Mouse (Mus musculus): Measurements from ENCODE around the gene Ganab. TPM values are rescaled to one million over a fixed set of nuclear protein-coding genes. Genes with fewer than 3 reads are reported as not detected.

The Ganab gene
- polyA plus RNA-seq, 1 experiment from 2014 or later = 76.8 TPM

DNA sequence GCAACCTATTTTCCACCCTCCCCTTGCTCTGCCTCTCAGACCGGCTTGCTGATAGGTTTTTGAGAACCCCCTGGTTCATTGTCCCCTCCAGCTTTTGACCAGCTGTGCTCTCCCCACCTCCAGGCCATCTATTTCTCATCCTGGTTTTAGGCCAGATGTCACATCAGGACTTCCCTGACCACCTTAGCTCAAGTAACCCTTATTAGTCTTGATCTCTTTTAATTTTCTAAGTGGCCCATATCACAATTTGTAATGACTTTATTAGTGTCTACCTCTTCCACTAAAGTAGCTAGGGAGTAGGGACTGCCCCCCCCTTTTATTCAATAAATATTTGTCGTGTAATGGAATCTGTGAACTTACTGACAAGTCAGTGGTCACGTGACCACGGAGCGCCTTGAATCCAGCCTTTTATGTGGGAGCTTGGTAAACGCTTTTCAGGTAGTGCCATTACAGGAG, 23.0 kb downstream of the Ganab start:
- Histone ChIP-seq H3K27ac (peak overlapping the region; percentile 84), H3K9me3 (ENCODE audit: control insufficient read depth, low read length) (no peaks in the 10 kb centered on the region), H3K4me2 (replicated peaks) (peak overlapping the region; percentile 69), H3K27me3 (ENCODE audit: control insufficient read depth, insufficient read depth, low read length) (no peaks in the 10 kb centered on the region), H3K4me1 (replicated peaks; ENCODE audit: control insufficient read depth, insufficient read depth, low read length) (peaks cover 17% of the 10 kb centered on the region), H3K4me3 (replicated peaks; ENCODE audit: low read length) (peak overlapping the region; percentile 93), H3K36me3 (replicated peaks; ENCODE audit: control insufficient read depth, insufficient read depth) (peaks cover 34% of the 10 kb centered on the region), H3K9ac (peak overlapping the region; percentile 89)
- no peak; the same call in 1 of the 2 replicates for ATAC-seq (ENCODE audit: low FRiP score)
- peak; percentile 55 for DNase-seq (ENCODE audit: low spot score)
- 2% methylated on average over 6 of the region's 6 CpGs for WGBS

DNA sequence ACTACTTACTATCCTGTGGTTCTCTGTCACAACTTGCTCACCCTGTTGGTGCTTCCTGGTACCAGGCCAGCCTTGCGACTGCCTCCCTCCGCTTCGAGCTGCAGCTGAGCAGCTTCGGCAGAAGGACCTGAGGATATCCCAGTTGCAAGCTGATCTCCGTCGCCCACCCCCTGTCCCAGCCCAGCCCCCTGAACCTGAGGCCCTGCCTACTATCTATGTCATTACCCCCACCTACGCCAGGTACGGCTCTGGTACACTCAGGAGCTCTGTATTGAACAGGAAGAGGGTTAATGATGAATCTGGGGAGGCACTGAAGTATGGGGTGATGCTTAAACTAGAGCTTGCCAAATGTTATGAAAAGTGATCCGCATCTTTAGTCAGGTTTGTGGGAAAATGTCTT, 23.9 kb downstream of the Ganab start:
- Histone ChIP-seq H3K4me2 (replicated peaks) (peak overlapping the region; percentile 69), H3K9me3 (ENCODE audit: control insufficient read depth, low read length) (no peaks in the 10 kb centered on the region), H3K9ac (peak overlapping the region; percentile 89), H3K4me3 (replicated peaks; ENCODE audit: low read length) (peak overlapping the region; percentile 93), H3K4me1 (replicated peaks; ENCODE audit: control insufficient read depth, insufficient read depth, low read length) (peaks cover 17% of the 10 kb centered on the region), H3K27ac (no peak overlapping the region), H3K36me3 (replicated peaks; ENCODE audit: control insufficient read depth, insufficient read depth) (peaks cover 34% of the 10 kb centered on the region), H3K27me3 (ENCODE audit: control insufficient read depth, insufficient read depth, low read length) (no peaks in the 10 kb centered on the region)
- WGBS = 81% methylated on average over 9 of the region's 9 CpGs
- no peak for DNase-seq (ENCODE audit: low spot score)
- ATAC-seq (ENCODE audit: low FRiP score) = no peak

DNA sequence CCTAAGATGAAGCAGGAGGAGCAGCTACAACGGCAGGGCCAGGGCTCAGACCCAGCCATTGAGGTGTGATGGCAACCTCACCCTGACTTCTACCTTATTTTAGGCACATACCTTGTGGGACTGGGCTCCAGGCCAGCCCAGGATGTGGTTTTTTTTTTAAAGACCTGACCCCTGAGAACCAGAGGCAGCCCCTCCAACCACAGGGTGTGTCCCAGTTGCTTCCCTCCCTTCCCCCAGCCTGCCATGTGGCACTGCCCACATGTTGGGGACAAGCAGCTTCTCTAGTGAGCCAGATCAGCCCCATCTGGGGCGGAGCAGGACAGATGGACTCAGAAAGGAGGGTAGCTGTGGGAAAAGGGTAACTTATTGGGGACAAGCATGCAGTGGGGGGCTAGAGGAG, 28.9 kb downstream of the Ganab start:
- WGBS = 100% methylated on average over 2 of the region's 2 CpGs
- ATAC-seq (ENCODE audit: low FRiP score) (no peak), DNase-seq (ENCODE audit: low spot score) (no peak)
- no peak overlapping the region for H3K9ac ChIP-seq
- no peak overlapping the region for H3K27ac ChIP-seq
- no peak overlapping the region for H3K4me2 ChIP-seq (replicated peaks)
- H3K27me3 ChIP-seq (ENCODE audit: control insufficient read depth, insufficient read depth, low read length) = no peaks in the 10 kb centered on the region
- H3K9me3 ChIP-seq (ENCODE audit: control insufficient read depth, low read length) = no peaks in the 10 kb centered on the region
- no peak overlapping the region for H3K4me3 ChIP-seq (replicated peaks; ENCODE audit: low read length)
- H3K36me3 ChIP-seq (replicated peaks; ENCODE audit: control insufficient read depth, insufficient read depth) = peaks cover 36% of the 10 kb centered on the region
- peaks cover 13% of the 10 kb centered on the region for H3K4me1 ChIP-seq (replicated peaks; ENCODE audit: control insufficient read depth, insufficient read depth, low read length)

DNA sequence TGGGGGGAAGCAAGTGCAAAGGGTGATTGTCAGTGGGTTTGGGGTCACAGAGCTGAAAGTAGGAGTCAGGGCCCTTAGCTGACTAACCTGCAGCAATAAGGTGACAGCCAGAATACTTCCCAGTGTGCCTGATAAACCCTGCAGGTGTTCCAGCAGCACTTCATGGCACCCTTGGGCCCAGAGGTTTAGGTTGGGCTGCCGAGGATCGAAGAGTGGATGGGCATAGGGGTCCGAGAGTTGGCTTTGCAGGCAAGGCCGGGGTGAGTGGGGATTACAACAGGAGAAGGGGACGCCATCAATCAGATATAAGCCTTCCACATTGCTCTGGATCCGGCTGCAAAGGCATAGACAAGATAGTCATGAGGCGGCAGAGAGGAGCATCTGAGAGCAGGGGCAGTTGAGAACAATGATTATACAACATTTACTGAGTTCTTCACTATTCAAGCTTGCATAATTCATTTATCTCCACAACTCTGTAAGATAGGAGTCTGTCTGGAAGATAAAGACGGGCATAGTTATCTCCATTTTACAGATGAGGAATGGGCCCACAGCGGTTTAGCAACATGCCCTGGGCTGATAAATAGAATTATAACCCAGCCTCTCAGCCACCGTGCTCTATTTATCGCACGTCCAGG, 30.1 kb downstream of the Ganab start:
- H3K27ac ChIP-seq = no peak overlapping the region
- H3K4me2 ChIP-seq (replicated peaks) = no peak overlapping the region
- 90% methylated on average over 12 of the region's 12 CpGs for WGBS
- H3K4me3 ChIP-seq (replicated peaks; ENCODE audit: low read length) = no peak overlapping the region
- DNase-seq (ENCODE audit: low spot score) (no peak), ATAC-seq (ENCODE audit: low FRiP score) (no peak)
- H3K36me3 ChIP-seq (replicated peaks; ENCODE audit: control insufficient read depth, insufficient read depth) = peaks cover 34% of the 10 kb centered on the region
- no peaks in the 10 kb centered on the region for H3K9me3 ChIP-seq (ENCODE audit: control insufficient read depth, low read length)
- H3K27me3 ChIP-seq (ENCODE audit: control insufficient read depth, insufficient read depth, low read length) = no peaks in the 10 kb centered on the region
- no peak overlapping the region for H3K9ac ChIP-seq
- peaks cover 11% of the 10 kb centered on the region; the same call in 1 of the 2 replicates for H3K4me1 ChIP-seq (replicated peaks; ENCODE audit: control insufficient read depth, insufficient read depth, low read length)

DNA sequence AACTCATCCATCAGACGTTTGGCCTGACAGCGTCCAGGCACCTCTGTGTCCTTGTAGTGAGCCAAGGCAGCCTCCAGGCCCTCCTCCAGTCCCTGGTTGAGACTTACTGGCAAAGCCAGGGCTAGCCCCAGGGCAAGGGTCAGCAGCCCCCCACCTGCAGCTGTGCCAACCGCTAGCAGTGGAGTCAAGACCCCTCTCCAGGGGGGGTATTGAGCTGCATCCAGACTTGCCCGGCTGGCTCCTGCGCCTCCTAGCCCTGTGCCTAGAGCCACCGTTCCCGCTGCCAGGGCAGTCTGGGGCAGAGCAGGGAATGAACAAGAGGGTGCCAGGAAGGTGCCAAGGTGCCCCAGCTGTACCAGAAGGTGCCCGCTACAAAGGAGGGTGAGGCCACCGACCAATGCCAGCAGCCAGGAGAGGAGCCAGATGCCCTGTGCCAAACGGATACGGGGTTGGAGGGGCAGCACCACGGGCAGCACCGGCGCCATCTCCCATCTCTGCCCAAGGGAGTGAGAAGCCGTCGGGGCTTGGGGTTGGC, 30.9 kb downstream of the Ganab start:
- peaks cover 11% of the 10 kb centered on the region; the same call in 1 of the 2 replicates for H3K4me1 ChIP-seq (replicated peaks; ENCODE audit: control insufficient read depth, insufficient read depth, low read length)
- 22% methylated on average over 16 of the region's 16 CpGs for WGBS

DNA sequence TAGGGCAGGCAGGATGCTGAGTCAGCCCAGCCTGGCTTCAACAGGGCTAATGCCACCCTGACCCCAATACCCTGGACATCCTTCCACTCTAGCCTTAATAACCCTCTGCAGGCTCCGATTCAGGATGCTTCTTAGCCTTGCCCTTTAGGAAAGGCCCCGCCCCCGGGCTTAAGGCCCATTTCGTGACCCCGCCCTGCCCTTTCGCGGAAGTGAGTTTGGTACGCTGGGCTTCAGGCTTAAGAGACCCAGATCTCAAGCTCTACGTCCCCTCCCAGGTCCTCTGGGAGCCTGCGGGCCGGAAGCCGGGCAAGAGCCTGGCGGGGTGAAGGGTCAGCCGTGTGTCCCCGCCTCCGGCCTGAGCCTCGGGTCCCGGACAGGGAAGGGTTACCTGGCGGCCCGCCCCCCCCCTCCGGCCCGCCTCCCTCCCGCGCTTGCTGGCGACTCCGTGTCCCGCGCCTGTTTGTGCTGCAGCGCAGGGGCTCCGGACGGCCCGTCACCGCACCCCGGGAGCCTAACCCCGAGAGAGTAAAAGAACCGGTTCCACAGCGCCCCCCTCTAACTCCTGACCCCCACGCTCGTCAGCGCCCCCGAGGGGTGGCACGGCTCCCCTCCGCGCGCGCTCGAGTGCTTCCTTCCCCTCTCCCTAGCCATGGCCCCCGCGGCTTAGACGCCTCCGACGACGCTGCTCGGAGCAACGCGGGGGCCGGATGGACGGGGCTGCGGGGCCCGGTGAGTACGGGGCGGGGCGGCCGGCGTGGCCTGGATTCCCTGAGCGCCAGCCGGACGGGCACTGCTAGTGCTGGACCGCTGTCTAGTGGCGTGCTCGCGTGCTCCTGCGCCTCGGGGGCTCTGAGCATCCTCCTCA, 31.6 kb downstream of the Ganab start, which contains the start of the genes Rom1 and Eml3:
TSS of gene Rom1 (minus strand) at position 133 of the 865 bp plus-strand sequence.
TSS of gene Eml3 (plus strand) at position 329 of the 865 bp plus-strand sequence.
- Histone ChIP-seq H3K4me3 (replicated peaks; ENCODE audit: low read length) (peak within 1 kb of the TSS; percentile 50), H3K4me1 (replicated peaks; ENCODE audit: control insufficient read depth, insufficient read depth, low read length) (0 out of 2 replicates have a peak, but pooled peaks cover 11% of the 10 kb centered on the region), H3K9me3 (ENCODE audit: control insufficient read depth, low read length) (no peaks in the 10 kb centered on the region), H3K27ac (0 out of 2 replicates have a peak within 1 kb of the TSS, but pooled peaks have one; percentile 5), H3K4me2 (replicated peaks) (peak within 1 kb of the TSS; percentile 73), H3K27me3 (ENCODE audit: control insufficient read depth, insufficient read depth, low read length) (no peaks in the 10 kb centered on the region), H3K36me3 (replicated peaks; ENCODE audit: control insufficient read depth, insufficient read depth) (peaks cover 25% of the 10 kb centered on the region), H3K9ac (peak within 1 kb of the TSS; percentile 69)
- DNase-seq (ENCODE audit: low spot score) (peak; percentile 35), ATAC-seq (ENCODE audit: low FRiP score) (peak; percentile 64)
- 1% methylated on average over 63 of the region's 74 CpGs for WGBS

More for the DNA sequence above, 30.9 kb downstream of the Ganab start:
- ATAC-seq (ENCODE audit: low FRiP score) (peak; percentile 56; the same call in 1 of the 2 replicates), DNase-seq (ENCODE audit: low spot score) (no peak)
- peak overlapping the region; percentile 50 for H3K4me3 ChIP-seq (replicated peaks; ENCODE audit: low read length)
- H3K27me3 ChIP-seq (ENCODE audit: control insufficient read depth, insufficient read depth, low read length) = no peaks in the 10 kb centered on the region
- peak overlapping the region; percentile 69 for H3K9ac ChIP-seq
- H3K27ac ChIP-seq = no peak overlapping the region
- H3K9me3 ChIP-seq (ENCODE audit: control insufficient read depth, low read length) = no peaks in the 10 kb centered on the region
- peak overlapping the region; percentile 73 for H3K4me2 ChIP-seq (replicated peaks)
- peaks cover 29% of the 10 kb centered on the region for H3K36me3 ChIP-seq (replicated peaks; ENCODE audit: control insufficient read depth, insufficient read depth)

DNA sequence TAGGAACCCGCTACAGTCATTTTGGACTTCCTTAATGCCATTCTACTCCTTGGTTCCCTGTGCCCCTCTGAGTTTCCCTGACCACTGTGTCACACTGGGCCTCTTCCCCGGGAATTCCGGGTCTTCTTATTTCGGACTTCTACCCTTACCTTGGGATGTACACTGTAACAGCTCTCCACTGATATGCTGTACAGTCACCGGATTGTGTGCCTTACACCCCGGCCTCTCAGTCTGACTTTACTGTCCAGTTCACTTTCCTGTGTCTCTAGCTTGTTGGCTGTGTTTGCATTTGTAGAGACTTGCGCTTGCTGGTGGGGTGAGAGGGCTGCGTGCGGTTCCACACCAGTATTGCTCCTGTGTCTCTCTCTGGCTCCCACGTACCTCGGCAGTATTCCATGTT, 32.2 kb downstream of the Ganab start:
- Histone ChIP-seq H3K9me3 (ENCODE audit: control insufficient read depth, low read length) (no peaks in the 10 kb centered on the region), H3K27ac (no peak overlapping the region), H3K9ac (peak overlapping the region; percentile 69), H3K4me1 (replicated peaks; ENCODE audit: control insufficient read depth, insufficient read depth, low read length) (0 out of 2 replicates have a peak, but pooled peaks cover 11% of the 10 kb centered on the region), H3K36me3 (replicated peaks; ENCODE audit: control insufficient read depth, insufficient read depth) (peaks cover 25% of the 10 kb centered on the region), H3K4me2 (replicated peaks) (peak overlapping the region; percentile 73), H3K27me3 (ENCODE audit: control insufficient read depth, insufficient read depth, low read length) (no peaks in the 10 kb centered on the region), H3K4me3 (replicated peaks; ENCODE audit: low read length) (peak overlapping the region; percentile 50)
- ATAC-seq (ENCODE audit: low FRiP score) (no peak), DNase-seq (ENCODE audit: low spot score) (no peak)
- 17% methylated on average over 11 of the region's 11 CpGs for WGBS

DNA sequence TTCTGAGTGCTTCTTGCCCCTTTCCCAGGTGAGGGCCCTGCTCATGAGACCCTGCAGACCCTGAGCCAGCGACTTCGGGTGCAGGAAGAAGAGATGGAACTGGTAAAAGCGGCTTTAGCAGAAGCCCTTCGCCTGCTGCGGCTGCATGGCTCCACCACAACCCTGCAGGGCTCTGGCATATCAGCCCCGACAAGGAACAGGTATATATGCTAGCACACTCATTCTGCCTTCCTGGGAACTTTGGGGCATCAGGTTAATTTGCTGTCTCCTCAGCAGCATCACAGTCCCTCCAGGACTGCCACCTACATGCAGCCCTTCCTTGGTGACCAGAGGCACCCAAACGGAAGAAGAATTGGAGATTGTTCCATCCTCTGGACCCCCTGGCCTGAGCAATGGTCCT, 32.9 kb downstream of the Ganab start:
- H3K4me3 ChIP-seq (replicated peaks; ENCODE audit: low read length) = no peak overlapping the region
- DNase-seq (ENCODE audit: low spot score) (no peak), ATAC-seq (ENCODE audit: low FRiP score) (no peak)
- no peaks in the 10 kb centered on the region for H3K27me3 ChIP-seq (ENCODE audit: control insufficient read depth, insufficient read depth, low read length)
- H3K9me3 ChIP-seq (ENCODE audit: control insufficient read depth, low read length) = no peaks in the 10 kb centered on the region
- 79% methylated on average over 7 of the region's 7 CpGs for WGBS
- 0 out of 2 replicates have a peak, but pooled peaks cover 11% of the 10 kb centered on the region for H3K4me1 ChIP-seq (replicated peaks; ENCODE audit: control insufficient read depth, insufficient read depth, low read length)
- H3K4me2 ChIP-seq (replicated peaks) = no peak overlapping the region
- peaks cover 19% of the 10 kb centered on the region for H3K36me3 ChIP-seq (replicated peaks; ENCODE audit: control insufficient read depth, insufficient read depth)
- H3K9ac ChIP-seq = 0 out of 2 replicates have a peak overlapping the region, but pooled peaks have one; percentile 69
- H3K27ac ChIP-seq = no peak overlapping the region

DNA sequence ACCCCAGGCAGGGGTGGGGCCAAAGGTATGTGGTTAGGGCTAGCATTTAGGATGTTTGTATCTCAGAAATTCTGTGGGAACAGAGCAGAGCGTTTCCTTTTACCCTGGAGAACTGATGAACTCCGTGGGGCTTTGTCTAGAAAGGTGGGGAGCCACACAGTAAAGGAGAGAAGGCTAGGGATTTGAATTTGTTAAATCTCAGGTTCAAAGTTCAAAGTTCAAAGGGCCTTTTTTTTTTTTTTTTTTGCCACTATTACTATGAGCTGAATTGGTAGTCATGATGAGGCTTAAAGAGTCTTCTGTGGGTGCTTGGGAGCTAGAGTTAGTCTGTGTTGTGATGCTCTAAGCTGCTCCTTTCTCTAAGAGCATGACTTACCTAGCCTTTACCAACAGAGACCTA, 38.9 kb downstream of the Ganab start:
- Histone ChIP-seq H3K4me1 (replicated peaks; ENCODE audit: control insufficient read depth, insufficient read depth, low read length) (peaks cover 6% of the 10 kb centered on the region), H3K4me2 (replicated peaks) (no peak overlapping the region), H3K36me3 (replicated peaks; ENCODE audit: control insufficient read depth, insufficient read depth) (0 out of 2 replicates have a peak, but pooled peaks cover 18% of the 10 kb centered on the region), H3K9ac (no peak overlapping the region), H3K27me3 (ENCODE audit: control insufficient read depth, insufficient read depth, low read length) (no peaks in the 10 kb centered on the region), H3K4me3 (replicated peaks; ENCODE audit: low read length) (no peak overlapping the region), H3K27ac (no peak overlapping the region), H3K9me3 (ENCODE audit: control insufficient read depth, low read length) (no peaks in the 10 kb centered on the region)
- 92% methylated on average over 2 of the region's 2 CpGs for WGBS
- DNase-seq (ENCODE audit: low spot score) (no peak), ATAC-seq (ENCODE audit: low FRiP score) (no peak)

All from hindbrain, embryonic 14.5 days (tissue).